Mouse (Mus musculus) forebrain, embryonic 11.5 days (tissue): ENCODE measurements around the gene Selenov. TPM values are rescaled to one million over a fixed set of nuclear protein-coding genes. Genes with fewer than 3 reads are reported as not detected.
A peak's percentile ranks its signal among the peaks of the same experiment; 100 is the strongest.

Experiments used
- ATAC-seq: fragments of 200-750 bp; cut with Nextera tagmentation; replicated peaks from 2 replicates; pipeline ENCODE4 v1.8.0; 2017; ENCODE audit warnings: moderate TSS enrichment; ENCODE audit not compliant: low FRiP score
- DNase-seq: peaks from one replicate; pipeline ENCODE4 v3.0.0-alpha.2; 2017; ENCODE audit warnings: low spot score
- H3K27ac ChIP-seq: fragments of 300-500 bp; sonication (generic); 2 replicates; pipeline ENCODE4 v1.5.1; 2014; ENCODE audit warnings: low read depth, low read length
- H3K27me3 ChIP-seq: fragments of 300-500 bp; sonication (generic); 2 replicates; pipeline ENCODE4 v1.6.1; 2014; ENCODE audit warnings: mild to moderate bottlenecking, low read length, mixed read lengths; ENCODE audit not compliant: control insufficient read depth, insufficient read depth
- H3K36me3 ChIP-seq: fragments of 300-500 bp; sonication (generic); 2 replicates; pipeline ENCODE4 v1.6.1; 2014; ENCODE audit warnings: mild to moderate bottlenecking, low read length, moderate library complexity, mixed read lengths; ENCODE audit not compliant: control insufficient read depth, insufficient read depth
- H3K4me1 ChIP-seq: fragments of 300-500 bp; sonication (generic); replicated peaks from 2 replicates; pipeline ENCODE4 v1.6.1; 2014; ENCODE audit warnings: low read length, mixed read lengths; ENCODE audit not compliant: control insufficient read depth, insufficient read depth
- H3K4me2 ChIP-seq: fragments of 300-500 bp; sonication (generic); 2 replicates; pipeline ENCODE4 v1.6.1; 2014; ENCODE audit warnings: low read depth, mild to moderate bottlenecking, low read length, moderate library complexity, mixed read lengths; ENCODE audit not compliant: severe bottlenecking
- H3K4me3 ChIP-seq: fragments of 300-500 bp; sonication (generic); 2 replicates; pipeline ENCODE4 v1.5.1; 2014; ENCODE audit warnings: low read depth, low read length
- H3K9ac ChIP-seq: fragments of 300-500 bp; sonication (generic); 2 replicates; pipeline ENCODE4 v1.6.1; 2014; ENCODE audit warnings: low read length
- H3K9me3 ChIP-seq: fragments of 300-500 bp; sonication (generic); 2 replicates; pipeline ENCODE4 v1.6.1; 2016; ENCODE audit warnings: low read length, mixed read lengths; ENCODE audit not compliant: control insufficient read depth
- WGBS: fragments of 180-500 bp; shearing (Covaris S2); extraction: QIAGEN DNeasy Blood & Tissue Kit; methylation state at CpG from one replicate; pipeline ENCODE4 v1.1.7; 2014; 5-methylcytosine and 5-hydroxymethylcytosine counted together
- polyA plus RNA-seq: library from polyadenylated mRNA; unstranded; fragments of >200 nt; fragmentation: Nextera tagmentation; extraction: Ambion mirVana; gene quantifications from 2 replicates; pipeline ENCODE4 v1.2.1, GENCODE M21; 2014

Selenov gene
- polyA plus RNA-seq, 1 experiment from 2014 or later, result 0.24 TPM

- no peak for DNase-seq
- Histone ChIP-seq H3K27me3 (no peaks in the 10 kb centered on the region), H3K36me3 (no peaks in the 10 kb centered on the region), H3K4me2 (no peak overlapping the region), H3K27ac (no peak overlapping the region), H3K9ac (no peak overlapping the region), H3K4me1 (peaks cover 3% of the 10 kb centered on the region; the same call in 1 of the 2 replicates), H3K4me3 (no peak overlapping the region), H3K9me3 (no peaks in the 10 kb centered on the region)
- ATAC-seq, result peak; percentile 37; the same call in 1 of the 2 replicates
- 65% methylated on average over 8 of the region's 8 CpGs for WGBS
Measured at GRCm38 (mm10) chr7:28277237-28277614, 13.8 kb downstream of the Selenov start.

- H3K4me3 ChIP-seq, result no peak overlapping the region
- H3K27me3 ChIP-seq, result no peaks in the 10 kb centered on the region
- no peak overlapping the region for H3K4me2 ChIP-seq
- no peaks in the 10 kb centered on the region; the same call in 1 of the 2 replicates for H3K9me3 ChIP-seq
- H3K36me3 ChIP-seq, result peaks cover 2% of the 10 kb centered on the region; the same call in 1 of the 2 replicates
- H3K27ac ChIP-seq, result no peak overlapping the region
- H3K9ac ChIP-seq, result no peak overlapping the region
- DNase-seq (no peak), ATAC-seq (no peak)
- 71% methylated on average over 3 of the region's 3 CpGs for WGBS
- 0 out of 2 replicates have a peak, but pooled peaks cover 2% of the 10 kb centered on the region for H3K4me1 ChIP-seq
Measured at GRCm38 (mm10) chr7:28271761-28272160, 19.2 kb downstream of the Selenov start.

- Histone ChIP-seq H3K36me3 (peaks cover 2% of the 10 kb centered on the region; the same call in 1 of the 2 replicates), H3K4me1 (0 out of 2 replicates have a peak, but pooled peaks cover 2% of the 10 kb centered on the region), H3K9me3 (no peaks in the 10 kb centered on the region; the same call in 1 of the 2 replicates), H3K4me3 (no peak overlapping the region), H3K9ac (no peak overlapping the region), H3K27me3 (no peaks in the 10 kb centered on the region), H3K27ac (no peak overlapping the region), H3K4me2 (no peak overlapping the region)
- ATAC-seq (no peak), DNase-seq (no peak)
- WGBS, result 96% methylated on average over 12 of the region's 12 CpGs
Measured at GRCm38 (mm10) chr7:28269355-28269754, 21.6 kb downstream of the Selenov start.

- no peak for ATAC-seq
- Histone ChIP-seq H3K9ac (peak overlapping the region; percentile 99), H3K36me3 (peaks cover 2% of the 10 kb centered on the region; the same call in 1 of the 2 replicates), H3K4me1 (0 out of 2 replicates have a peak, but pooled peaks cover 2% of the 10 kb centered on the region), H3K27ac (no peak overlapping the region), H3K4me2 (peak overlapping the region; percentile 72), H3K9me3 (no peaks in the 10 kb centered on the region; the same call in 1 of the 2 replicates), H3K4me3 (peak overlapping the region; percentile 96), H3K27me3 (no peaks in the 10 kb centered on the region)
- DNase-seq, result no peak
- 36% methylated on average over 16 of the region's 16 CpGs for WGBS
Measured at GRCm38 (mm10) chr7:28268576-28268975, 22.4 kb downstream of the Selenov start.

GRCm38 (mm10) chr7:28268042-28268531 lies 22.9 kb downstream of the Selenov start:
- ATAC-seq, result peak; percentile 77
- peaks cover 2% of the 10 kb centered on the region; the same call in 1 of the 2 replicates for H3K36me3 ChIP-seq
- H3K4me1 ChIP-seq, result 0 out of 2 replicates have a peak, but pooled peaks cover 2% of the 10 kb centered on the region
- under 1% methylated on average over 46 of the region's 62 CpGs for WGBS
- peak; percentile 81 for DNase-seq
- peak overlapping the region; percentile 72 for H3K4me2 ChIP-seq
- peak overlapping the region; percentile 99 for H3K9ac ChIP-seq
- H3K27me3 ChIP-seq, result no peaks in the 10 kb centered on the region
- H3K9me3 ChIP-seq, result no peaks in the 10 kb centered on the region; the same call in 1 of the 2 replicates
- peak overlapping the region; percentile 68 for H3K27ac ChIP-seq
- H3K4me3 ChIP-seq, result peak overlapping the region; percentile 96

GRCm38 (mm10) chr7:28267129-28268041 lies 23.6 kb downstream of the Selenov start, which contains the start of gene Eid2:
Gene Eid2 (plus strand): TSS chr7:28267881.
- Histone ChIP-seq H3K27ac (peak within 1 kb of the TSS; percentile 68), H3K4me1 (0 out of 2 replicates have a peak, but pooled peaks cover 2% of the 10 kb centered on the region), H3K9ac (peak within 1 kb of the TSS; percentile 99), H3K27me3 (no peaks in the 10 kb centered on the region), H3K4me3 (peak within 1 kb of the TSS; percentile 96), H3K36me3 (peaks cover 2% of the 10 kb centered on the region; the same call in 1 of the 2 replicates), H3K9me3 (no peaks in the 10 kb centered on the region; the same call in 1 of the 2 replicates), H3K4me2 (peak within 1 kb of the TSS; percentile 72)
- 7% methylated on average over 57 of the region's 57 CpGs for WGBS
- ATAC-seq (peak; percentile 83), DNase-seq (peak; percentile 93)

- Histone ChIP-seq H3K4me3 (no peak overlapping the region), H3K9me3 (no peaks in the 10 kb centered on the region; the same call in 1 of the 2 replicates), H3K4me1 (0 out of 2 replicates have a peak, but pooled peaks cover 2% of the 10 kb centered on the region), H3K9ac (no peak overlapping the region), H3K36me3 (peaks cover 2% of the 10 kb centered on the region; the same call in 1 of the 2 replicates), H3K4me2 (no peak overlapping the region), H3K27me3 (no peaks in the 10 kb centered on the region), H3K27ac (no peak overlapping the region)
- no peak for DNase-seq
- no peak for ATAC-seq
- 91% methylated on average over 13 of the region's 13 CpGs for WGBS
Measured at GRCm38 (mm10) chr7:28265391-28265790, 25.6 kb downstream of the Selenov start.

- ATAC-seq, result no peak
- Histone ChIP-seq H3K27me3 (no peaks in the 10 kb centered on the region), H3K9ac (no peak overlapping the region), H3K4me2 (no peak overlapping the region), H3K27ac (no peak overlapping the region), H3K36me3 (no peaks in the 10 kb centered on the region), H3K9me3 (no peaks in the 10 kb centered on the region), H3K4me3 (no peak overlapping the region), H3K4me1 (0 out of 2 replicates have a peak, but pooled peaks cover 2% of the 10 kb centered on the region)
- 7% methylated on average over 15 of the region's 15 CpGs for WGBS
- DNase-seq, result peak; percentile 84
Measured at GRCm38 (mm10) chr7:28263786-28264185, 27.2 kb downstream of the Selenov start.
